Mouse (Mus musculus): ENCODE data around the gene Themis2. TPM values are rescaled to one million over a fixed set of nuclear protein-coding genes. Genes with fewer than 3 reads are reported as not detected.
A peak's percentile ranks its signal among the peaks of the same experiment; 100 is the strongest.
"Not testable (repeated sequence)": the region's sequence is repeated elsewhere in the genome, so short reads cannot be mapped to it uniquely, and the experiment has no call there.

The Themis2 gene
- polyA plus RNA-seq, 1 experiment = 11.4 TPM

DNA sequence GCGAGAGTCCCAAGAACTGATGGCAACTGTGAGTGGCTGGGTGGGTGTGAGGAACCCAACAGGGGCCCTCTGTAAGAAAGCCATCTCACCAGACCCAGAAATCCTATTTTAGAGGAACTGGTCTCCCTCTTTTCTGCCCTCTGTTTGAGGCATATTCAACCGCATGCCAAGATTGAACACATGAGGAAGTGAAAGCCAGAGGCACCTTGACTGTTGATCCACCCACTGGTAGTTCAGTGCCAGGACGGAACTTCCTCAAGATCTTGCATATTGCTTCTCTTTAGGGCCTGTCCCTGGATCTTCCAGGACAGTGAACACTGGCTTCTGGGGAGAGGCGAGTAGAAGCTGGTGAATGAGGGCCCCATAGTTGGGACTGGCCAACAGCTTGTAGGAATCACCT, 15.9 kb downstream of the Themis2 start:
- Histone ChIP-seq H3K4me3 (ENCODE audit: control insufficient read depth, insufficient read depth, low read length) (no peak overlapping the region), H3K4me1 (replicated peaks; ENCODE audit: control insufficient read depth, insufficient read depth, low read length) (no peaks in the 10 kb centered on the region; the same call in 1 of the 2 replicates), H3K36me3 (ENCODE audit: control insufficient read depth, insufficient read depth, low read length) (peaks cover 38% of the 10 kb centered on the region), H3K27ac (ENCODE audit: control insufficient read depth, insufficient read depth, low read length) (no peak overlapping the region), H3K27me3 (ENCODE audit: control insufficient read depth, insufficient read depth, low read length) (no peaks in the 10 kb centered on the region)
- WGBS = 88% methylated on average over 4 of the region's 4 CpGs
- TF ChIP-seq CTCF (IDR thresholded peaks at IDR 0.05; ENCODE audit: borderline replicate concordance, control insufficient read depth, extremely low read depth, insufficient read depth, low read length, poor library complexity) (no peak), POLR2A (IDR thresholded peaks at IDR 0.05; ENCODE audit: control insufficient read depth, extremely low read depth, insufficient read depth, low read length, poor library complexity) (no peak)
- DNase-seq = no peak

- Histone ChIP-seq H3K27me3 (ENCODE audit: control insufficient read depth, insufficient read depth, low read length) (no peaks in the 10 kb centered on the region), H3K27ac (ENCODE audit: control insufficient read depth, insufficient read depth, low read length) (no peak overlapping the region), H3K4me3 (ENCODE audit: control insufficient read depth, insufficient read depth, low read length) (no peak overlapping the region), H3K4me1 (replicated peaks; ENCODE audit: control insufficient read depth, insufficient read depth, low read length) (no peaks in the 10 kb centered on the region), H3K36me3 (ENCODE audit: control insufficient read depth, insufficient read depth, low read length) (peaks cover 54% of the 10 kb centered on the region)
- TF ChIP-seq CTCF (IDR thresholded peaks at IDR 0.05; ENCODE audit: borderline replicate concordance, control insufficient read depth, extremely low read depth, insufficient read depth, low read length, poor library complexity) (no peak), POLR2A (IDR thresholded peaks at IDR 0.05; ENCODE audit: control insufficient read depth, extremely low read depth, insufficient read depth, low read length, poor library complexity) (no peak)
- no peak for DNase-seq
- WGBS = over 99% methylated on average over 6 of the region's 6 CpGs
Observed at GRCm38 (mm10) chr4:132778562-132779201, 17.5 kb downstream of the Themis2 start.

- Histone ChIP-seq H3K4me1 (replicated peaks; ENCODE audit: control insufficient read depth, insufficient read depth, low read length) (no peaks in the 10 kb centered on the region), H3K27ac (ENCODE audit: control insufficient read depth, insufficient read depth, low read length) (no peak overlapping the region), H3K36me3 (ENCODE audit: control insufficient read depth, insufficient read depth, low read length) (peaks cover 70% of the 10 kb centered on the region), H3K27me3 (ENCODE audit: control insufficient read depth, insufficient read depth, low read length) (no peaks in the 10 kb centered on the region), H3K4me3 (ENCODE audit: control insufficient read depth, insufficient read depth, low read length) (no peak overlapping the region)
- 95% methylated on average over 5 of the region's 5 CpGs for WGBS
- TF ChIP-seq POLR2A (IDR thresholded peaks at IDR 0.05; ENCODE audit: control insufficient read depth, extremely low read depth, insufficient read depth, low read length, poor library complexity) = no peak
- 0 out of 2 replicates have a peak, but pooled peaks have one; percentile 19 for TF ChIP-seq CTCF (IDR thresholded peaks at IDR 0.05; ENCODE audit: borderline replicate concordance, control insufficient read depth, extremely low read depth, insufficient read depth, low read length, poor library complexity)
- peak; percentile 67 for DNase-seq
Observed at GRCm38 (mm10) chr4:132776764-132777163, 19.4 kb downstream of the Themis2 start.

DNA sequence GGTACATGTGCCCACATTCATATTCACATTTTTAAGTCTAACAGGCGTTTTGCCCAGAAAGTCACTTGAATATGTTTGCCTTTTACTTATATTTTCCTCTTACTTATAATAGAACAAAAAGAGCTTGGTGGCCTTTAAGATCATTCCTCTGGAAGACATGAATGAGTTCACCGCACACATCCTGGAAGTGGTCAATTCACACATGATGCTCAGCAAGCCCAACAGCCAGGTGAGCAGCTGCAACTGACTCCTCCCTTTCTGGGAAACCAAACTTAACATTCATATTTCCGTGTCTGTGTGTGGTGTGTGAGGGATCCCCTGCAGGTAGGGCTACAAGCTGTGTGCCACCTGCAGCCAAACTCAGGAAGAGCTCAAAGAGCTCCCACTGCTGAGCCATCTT, 21.3 kb downstream of the Themis2 start:
- Histone ChIP-seq H3K4me3 (ENCODE audit: control insufficient read depth, insufficient read depth, low read length) (no peak overlapping the region), H3K36me3 (ENCODE audit: control insufficient read depth, insufficient read depth, low read length) (peaks cover 77% of the 10 kb centered on the region), H3K27me3 (ENCODE audit: control insufficient read depth, insufficient read depth, low read length) (no peaks in the 10 kb centered on the region), H3K27ac (ENCODE audit: control insufficient read depth, insufficient read depth, low read length) (no peak overlapping the region), H3K4me1 (replicated peaks; ENCODE audit: control insufficient read depth, insufficient read depth, low read length) (no peaks in the 10 kb centered on the region)
- TF ChIP-seq CTCF (IDR thresholded peaks at IDR 0.05; ENCODE audit: borderline replicate concordance, control insufficient read depth, extremely low read depth, insufficient read depth, low read length, poor library complexity) = no peak
- TF ChIP-seq POLR2A (IDR thresholded peaks at IDR 0.05; ENCODE audit: control insufficient read depth, extremely low read depth, insufficient read depth, low read length, poor library complexity) = no peak
- WGBS = 55% methylated on average over 3 of the region's 3 CpGs
- DNase-seq = no peak

- Histone ChIP-seq H3K36me3 (ENCODE audit: control insufficient read depth, insufficient read depth, low read length) (peaks cover 53% of the 10 kb centered on the region), H3K27ac (ENCODE audit: control insufficient read depth, insufficient read depth, low read length) (no peak overlapping the region), H3K4me3 (ENCODE audit: control insufficient read depth, insufficient read depth, low read length) (no peak overlapping the region), H3K4me1 (replicated peaks; ENCODE audit: control insufficient read depth, insufficient read depth, low read length) (peaks cover 6% of the 10 kb centered on the region; the same call in 1 of the 2 replicates), H3K27me3 (ENCODE audit: control insufficient read depth, insufficient read depth, low read length) (no peaks in the 10 kb centered on the region)
- 95% methylated on average over 9 of the region's 9 CpGs for WGBS
- DNase-seq = no peak
- TF ChIP-seq CTCF (IDR thresholded peaks at IDR 0.05; ENCODE audit: borderline replicate concordance, control insufficient read depth, extremely low read depth, insufficient read depth, low read length, poor library complexity) (no peak), POLR2A (IDR thresholded peaks at IDR 0.05; ENCODE audit: control insufficient read depth, extremely low read depth, insufficient read depth, low read length, poor library complexity) (no peak)
Observed at GRCm38 (mm10) chr4:132771776-132772175, 24.4 kb downstream of the Themis2 start.

- TF ChIP-seq CTCF (IDR thresholded peaks at IDR 0.05; ENCODE audit: borderline replicate concordance, control insufficient read depth, extremely low read depth, insufficient read depth, low read length, poor library complexity) (0 out of 2 replicates have a peak, but pooled peaks have one; percentile 24), POLR2A (IDR thresholded peaks at IDR 0.05; ENCODE audit: control insufficient read depth, extremely low read depth, insufficient read depth, low read length, poor library complexity) (peak; percentile 63; the same call in 1 of the 2 replicates)
- H3K27me3 ChIP-seq (ENCODE audit: control insufficient read depth, insufficient read depth, low read length) = no peaks in the 10 kb centered on the region
- H3K27ac ChIP-seq (ENCODE audit: control insufficient read depth, insufficient read depth, low read length) = no peak within 1 kb of the TSS
- peak; percentile 99 for DNase-seq
- peak within 1 kb of the TSS; percentile 92 for H3K4me3 ChIP-seq (ENCODE audit: control insufficient read depth, insufficient read depth, low read length)
- WGBS = under 1% methylated on average over 71 of the region's 71 CpGs
- H3K4me1 ChIP-seq (replicated peaks; ENCODE audit: control insufficient read depth, insufficient read depth, low read length) = peaks cover 6% of the 10 kb centered on the region; the same call in 1 of the 2 replicates
- peaks cover 20% of the 10 kb centered on the region for H3K36me3 ChIP-seq (ENCODE audit: control insufficient read depth, insufficient read depth, low read length)
Observed at GRCm38 (mm10) chr4:132767914-132768876, 28.0 kb downstream of the Themis2 start, which contains the start of gene Rpa2. TSS of gene Rpa2 (plus strand) at chr4:132768332.

- H3K27me3 ChIP-seq (ENCODE audit: control insufficient read depth, insufficient read depth, low read length); H3K27ac ChIP-seq (ENCODE audit: control insufficient read depth, insufficient read depth, low read length); DNase-seq; H3K36me3 ChIP-seq (ENCODE audit: control insufficient read depth, insufficient read depth, low read length); H3K4me3 ChIP-seq (ENCODE audit: control insufficient read depth, insufficient read depth, low read length); H3K4me1 ChIP-seq (replicated peaks; ENCODE audit: control insufficient read depth, insufficient read depth, low read length): not testable (repeated sequence)
- WGBS = 96% methylated on average over 3 of the region's 3 CpGs
Observed at GRCm38 (mm10) chr4:132763125-132763524, 33.1 kb downstream of the Themis2 start.
